Mouse (Mus musculus) bone marrow, adult 2 months (tissue): Measurements from ENCODE around the gene Cgas.

Experiments used
- CTCF ChIP-seq: fragments of 200-500 bp; IDR thresholded peaks from 2 replicates; pipeline ENCODE4 v1.5.1; 2011; ENCODE audit warnings: low read length, control low read depth; ENCODE audit not compliant: control insufficient read depth, insufficient read depth
- POLR2A ChIP-seq: fragments of 200-500 bp; IDR thresholded peaks from 2 replicates; pipeline ENCODE4 v1.6.1; 2011; ENCODE audit warnings: low read depth, mild to moderate bottlenecking, control low read depth, low read length, borderline replicate concordance; ENCODE audit not compliant: control insufficient read depth

DNA sequence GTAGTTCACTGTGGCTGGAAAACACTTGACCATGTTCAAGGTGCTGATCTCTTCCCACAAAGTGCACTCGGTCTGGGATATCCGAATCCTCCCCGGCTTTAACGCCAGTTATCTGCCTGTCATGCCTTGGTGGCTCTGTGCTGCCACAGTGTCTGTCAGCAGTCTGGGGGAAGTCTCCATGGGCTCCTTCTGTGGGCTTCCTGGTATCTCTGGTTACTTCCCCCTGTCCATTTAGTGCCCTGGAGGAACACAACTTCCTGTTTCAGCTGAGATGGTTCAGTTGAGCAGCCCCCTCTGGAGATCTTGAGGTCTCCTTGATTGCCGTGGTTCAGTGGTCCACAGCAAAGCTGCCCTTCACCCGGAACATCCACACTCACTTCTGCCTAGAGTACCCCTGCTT is 14.9 kb downstream of the Cgas start:
- TF ChIP-seq CTCF (no peak), POLR2A (no peak)
